Mouse (Mus musculus) heart, embryonic 11.5 days (tissue): Measurements from ENCODE around the gene Tex45. TPM values are rescaled to one million over a fixed set of nuclear protein-coding genes. Genes with fewer than 3 reads are reported as not detected.
A peak's percentile ranks its signal among the peaks of the same experiment; 100 is the strongest.

Experiments
- ATAC-seq: fragments of 200-750 bp; cut with Nextera tagmentation; replicated peaks from 2 replicates; pipeline ENCODE4 v1.8.0; 2017; ENCODE audit warnings: moderate library complexity; ENCODE audit not compliant: insufficient number of reproducible peaks, low FRiP score, low TSS enrichment
- H3K27ac ChIP-seq: fragments of 300-500 bp; sonication (generic); 2 replicates; pipeline ENCODE4 v1.5.1; 2014; ENCODE audit warnings: mild to moderate bottlenecking, low read depth, low read length
- H3K27me3 ChIP-seq: fragments of 300-500 bp; sonication (generic); 2 replicates; pipeline ENCODE4 v1.6.1; 2014; ENCODE audit warnings: mild to moderate bottlenecking, low read length, mixed read lengths; ENCODE audit not compliant: control insufficient read depth, insufficient read depth
- H3K36me3 ChIP-seq: fragments of 300-500 bp; sonication (generic); 2 replicates; pipeline ENCODE4 v1.6.1; 2014; ENCODE audit warnings: mild to moderate bottlenecking, low read length, moderate library complexity, mixed read lengths; ENCODE audit not compliant: control insufficient read depth, insufficient read depth
- H3K4me1 ChIP-seq: fragments of 300-500 bp; sonication (generic); 2 replicates; pipeline ENCODE4 v1.6.1; 2014; ENCODE audit warnings: low read length; ENCODE audit not compliant: control insufficient read depth, insufficient read depth
- H3K4me2 ChIP-seq: fragments of 300-500 bp; sonication (generic); 2 replicates; pipeline ENCODE4 v1.6.1; 2014; ENCODE audit warnings: mild to moderate bottlenecking, moderate library complexity
- H3K4me3 ChIP-seq: fragments of 300-500 bp; sonication (generic); 2 replicates; pipeline ENCODE4 v1.5.1; 2014; ENCODE audit warnings: low read depth, low read length
- H3K9ac ChIP-seq: fragments of 300-500 bp; sonication (generic); 2 replicates; pipeline ENCODE4 v1.6.1; 2014; ENCODE audit warnings: mild to moderate bottlenecking, low read depth, low read length, moderate library complexity
- H3K9me3 ChIP-seq: fragments of 300-500 bp; sonication (generic); replicated peaks from 2 replicates; pipeline ENCODE4 v1.6.1; 2016; ENCODE audit warnings: low read length; ENCODE audit not compliant: control insufficient read depth
- WGBS: fragments of 180-500 bp; shearing (Covaris S2); extraction: QIAGEN DNeasy Blood & Tissue Kit; methylation state at CpG from one replicate; pipeline ENCODE4 v1.1.7; 2014; ENCODE audit not compliant: insufficient replicate concordance; 5-methylcytosine and 5-hydroxymethylcytosine counted together
- polyA plus RNA-seq: library from polyadenylated mRNA; unstranded; fragments of >200 nt; fragmentation: Nextera tagmentation; extraction: Ambion mirVana; gene quantifications from 2 replicates; pipeline ENCODE4 v1.2.1, GENCODE M21; 2014

Tex45 gene
- polyA plus RNA-seq, 1 experiment from 2014 or later: not detected

DNA sequence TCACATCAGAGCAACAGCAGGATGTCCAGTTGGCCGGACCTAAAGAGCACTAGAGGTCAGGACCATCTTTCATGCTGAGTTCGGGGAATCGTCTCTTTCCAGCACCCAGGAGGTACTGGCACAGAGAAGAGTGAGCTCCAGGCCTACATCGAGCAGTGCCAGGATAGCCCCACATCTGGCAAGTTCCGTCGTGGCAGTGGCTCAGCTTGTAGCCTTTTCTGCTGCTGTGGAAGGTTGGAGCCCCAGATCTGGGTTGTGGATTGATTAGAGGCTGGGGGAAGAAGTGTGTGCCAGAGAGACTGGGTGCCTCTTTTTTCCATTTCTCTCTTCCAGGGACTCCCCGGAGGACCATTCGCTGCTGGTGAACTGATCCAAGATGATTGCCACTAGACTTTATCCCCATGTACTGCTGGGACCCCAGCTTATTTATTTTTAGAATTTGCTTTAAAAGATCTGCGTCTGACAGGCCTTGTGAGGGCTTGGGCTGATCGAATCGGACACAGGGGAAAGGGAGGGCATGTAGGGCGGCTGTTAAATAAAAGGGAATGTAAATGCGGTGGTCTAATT is 44.1 kb downstream of the Tex45 start:
- Histone ChIP-seq H3K36me3 (peaks cover 14% of the 10 kb centered on the region), H3K9me3 (no peaks in the 10 kb centered on the region), H3K4me2 (peak overlapping the region; percentile 98), H3K27ac (no peak overlapping the region), H3K27me3 (no peaks in the 10 kb centered on the region), H3K4me3 (peak overlapping the region; percentile 69), H3K9ac (peak overlapping the region; percentile 74), H3K4me1 (0 out of 2 replicates have a peak, but pooled peaks cover 2% of the 10 kb centered on the region)
- 34% methylated on average over 13 of the region's 13 CpGs for WGBS
- ATAC-seq: no peak

DNA sequence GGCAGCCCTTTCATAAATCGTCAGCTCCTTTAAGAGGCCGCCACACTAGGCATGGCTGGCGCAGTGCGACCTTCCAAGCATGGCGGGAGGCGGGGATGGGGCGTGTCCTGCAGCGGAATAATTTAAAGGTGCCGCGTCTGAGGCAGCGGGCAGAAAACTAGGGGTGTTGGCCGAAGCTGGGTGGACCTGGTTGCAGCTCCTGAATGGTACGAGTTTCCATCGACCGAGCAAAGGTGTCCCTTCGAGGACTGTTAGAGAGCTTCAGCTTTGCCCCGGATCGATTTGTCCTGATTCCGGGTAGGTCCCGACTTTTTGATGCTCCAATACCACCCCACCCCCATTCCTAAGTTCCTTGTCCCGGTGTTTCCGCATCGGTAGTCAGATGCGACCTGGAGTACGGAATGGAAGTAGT is 44.6 kb downstream of the Tex45 start, which contains the start of gene Pnpla6:
Pnpla6 (plus strand) TSS at position 125 of the 412 bp plus-strand sequence.
- Histone ChIP-seq H3K36me3 (peaks cover 12% of the 10 kb centered on the region), H3K4me1 (0 out of 2 replicates have a peak, but pooled peaks cover 2% of the 10 kb centered on the region), H3K27me3 (no peaks in the 10 kb centered on the region), H3K4me3 (peak within 1 kb of the TSS; percentile 69), H3K9me3 (no peaks in the 10 kb centered on the region), H3K9ac (peak within 1 kb of the TSS; percentile 74), H3K27ac (peak within 1 kb of the TSS; percentile 60), H3K4me2 (peak within 1 kb of the TSS; percentile 98)
- under 1% methylated on average over 25 of the region's 25 CpGs for WGBS
- peak; percentile 77 for ATAC-seq

DNA sequence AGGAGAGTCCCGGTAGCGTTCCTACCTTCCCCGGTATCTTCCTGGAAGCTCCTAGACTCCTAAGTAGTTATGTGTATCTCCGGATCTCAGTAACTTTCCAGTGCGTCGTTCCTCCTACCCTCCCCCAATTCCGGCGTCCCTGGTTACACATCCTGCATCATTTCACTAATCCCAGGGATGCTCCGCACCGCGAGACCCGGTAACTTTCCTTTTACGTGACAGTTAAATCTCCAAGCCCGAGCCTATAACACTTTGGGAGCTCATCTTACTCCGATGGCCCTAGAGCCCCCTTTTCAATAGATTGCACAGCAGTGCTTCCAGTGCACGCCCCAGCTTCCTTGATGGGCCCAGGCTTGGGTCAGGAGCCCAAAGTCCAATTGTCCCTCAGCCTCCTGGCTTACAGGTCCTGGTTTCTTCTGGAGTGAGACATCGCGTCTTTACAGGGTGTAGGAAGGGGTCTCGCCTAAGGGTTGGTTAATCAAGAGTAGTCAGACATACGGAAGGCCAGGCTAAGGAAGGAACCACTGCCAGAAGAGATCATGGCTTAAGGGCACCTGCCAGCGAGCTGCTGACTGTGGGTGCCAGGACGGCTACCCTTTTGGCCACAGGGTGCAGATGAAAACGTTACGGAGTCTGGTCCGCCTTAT is 45.2 kb downstream of the Tex45 start:
- peaks cover 10% of the 10 kb centered on the region for H3K36me3 ChIP-seq
- H3K9me3 ChIP-seq: no peaks in the 10 kb centered on the region
- H3K4me1 ChIP-seq: 0 out of 2 replicates have a peak, but pooled peaks cover 2% of the 10 kb centered on the region
- H3K27me3 ChIP-seq: no peaks in the 10 kb centered on the region
- H3K27ac ChIP-seq: peak overlapping the region; percentile 60
- ATAC-seq: peak; percentile 33; the same call in 1 of the 2 replicates
- peak overlapping the region; percentile 69 for H3K4me3 ChIP-seq
- H3K9ac ChIP-seq: peak overlapping the region; percentile 74
- peak overlapping the region; percentile 98 for H3K4me2 ChIP-seq
- under 1% methylated on average over 25 of the region's 25 CpGs for WGBS

DNA sequence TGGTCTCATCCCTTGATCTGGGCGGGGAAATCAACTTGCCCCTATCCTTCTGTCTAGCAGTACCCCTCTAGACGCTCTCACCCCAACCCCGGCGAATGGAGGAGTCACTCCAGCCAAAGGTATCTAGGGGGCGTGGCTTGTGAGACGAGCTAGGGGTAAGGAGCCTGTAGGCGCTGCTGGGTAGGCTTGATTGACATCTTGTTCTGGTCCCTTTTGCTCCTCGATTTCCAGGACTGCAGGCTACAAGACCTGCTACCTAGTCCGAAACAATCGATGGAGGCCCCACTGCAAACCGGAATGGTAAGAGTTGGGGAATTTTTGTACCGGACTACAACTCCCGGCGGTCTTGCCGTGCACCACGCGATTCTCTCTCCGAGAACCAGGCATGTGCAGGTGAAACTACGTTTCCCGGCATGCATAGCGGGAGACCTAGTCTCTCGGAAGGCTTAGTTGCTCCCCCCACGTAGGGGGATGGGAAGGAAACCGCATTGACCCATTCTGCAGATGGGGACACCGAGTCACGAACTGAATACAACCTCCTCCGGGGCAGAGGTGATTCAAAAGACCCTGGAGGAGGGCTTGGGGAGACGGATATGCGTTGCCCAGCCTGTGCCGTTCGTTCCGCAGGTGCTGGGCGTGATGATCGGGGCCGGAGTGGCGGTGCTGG is 45.9 kb downstream of the Tex45 start:
- peak overlapping the region; percentile 69 for H3K4me3 ChIP-seq
- peak overlapping the region; percentile 60; the same call in 1 of the 2 replicates for H3K27ac ChIP-seq
- 0 out of 2 replicates have a peak, but pooled peaks cover 2% of the 10 kb centered on the region for H3K4me1 ChIP-seq
- peak overlapping the region; percentile 74 for H3K9ac ChIP-seq
- under 1% methylated on average over 36 of the region's 36 CpGs for WGBS
- peaks cover 7% of the 10 kb centered on the region for H3K36me3 ChIP-seq
- peak overlapping the region; percentile 98 for H3K4me2 ChIP-seq
- peak; percentile 86 for ATAC-seq
- H3K27me3 ChIP-seq: no peaks in the 10 kb centered on the region
- no peaks in the 10 kb centered on the region for H3K9me3 ChIP-seq

DNA sequence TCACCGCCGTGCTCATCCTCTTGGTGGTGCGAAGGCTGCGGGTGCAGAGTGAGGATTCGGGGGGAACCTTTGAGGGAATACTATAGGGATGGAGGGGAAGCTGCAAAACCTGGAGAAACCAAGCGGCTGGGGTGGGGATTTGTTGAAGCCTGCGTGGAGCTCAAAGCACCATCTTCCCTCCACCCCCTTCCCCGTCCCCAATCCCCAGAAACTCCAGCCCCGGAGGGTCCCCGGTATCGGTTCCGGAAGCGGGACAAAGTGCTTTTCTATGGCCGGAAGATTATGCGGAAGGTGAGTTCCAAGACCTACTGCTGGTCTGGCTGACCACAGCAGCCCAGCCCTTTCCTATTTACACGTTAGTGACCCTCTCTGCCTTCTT is 46.4 kb downstream of the Tex45 start:
- H3K9me3 ChIP-seq: no peaks in the 10 kb centered on the region
- H3K36me3 ChIP-seq: peaks cover 4% of the 10 kb centered on the region
- H3K4me2 ChIP-seq: peak overlapping the region; percentile 98
- WGBS: 5% methylated on average over 16 of the region's 16 CpGs
- H3K9ac ChIP-seq: peak overlapping the region; percentile 74
- no peak; the same call in 1 of the 2 replicates for ATAC-seq
- H3K4me3 ChIP-seq: peak overlapping the region; percentile 69
- H3K4me1 ChIP-seq: 0 out of 2 replicates have a peak, but pooled peaks cover 2% of the 10 kb centered on the region
- peak overlapping the region; percentile 41; the same call in 1 of the 2 replicates for H3K27ac ChIP-seq
- H3K27me3 ChIP-seq: no peaks in the 10 kb centered on the region

DNA sequence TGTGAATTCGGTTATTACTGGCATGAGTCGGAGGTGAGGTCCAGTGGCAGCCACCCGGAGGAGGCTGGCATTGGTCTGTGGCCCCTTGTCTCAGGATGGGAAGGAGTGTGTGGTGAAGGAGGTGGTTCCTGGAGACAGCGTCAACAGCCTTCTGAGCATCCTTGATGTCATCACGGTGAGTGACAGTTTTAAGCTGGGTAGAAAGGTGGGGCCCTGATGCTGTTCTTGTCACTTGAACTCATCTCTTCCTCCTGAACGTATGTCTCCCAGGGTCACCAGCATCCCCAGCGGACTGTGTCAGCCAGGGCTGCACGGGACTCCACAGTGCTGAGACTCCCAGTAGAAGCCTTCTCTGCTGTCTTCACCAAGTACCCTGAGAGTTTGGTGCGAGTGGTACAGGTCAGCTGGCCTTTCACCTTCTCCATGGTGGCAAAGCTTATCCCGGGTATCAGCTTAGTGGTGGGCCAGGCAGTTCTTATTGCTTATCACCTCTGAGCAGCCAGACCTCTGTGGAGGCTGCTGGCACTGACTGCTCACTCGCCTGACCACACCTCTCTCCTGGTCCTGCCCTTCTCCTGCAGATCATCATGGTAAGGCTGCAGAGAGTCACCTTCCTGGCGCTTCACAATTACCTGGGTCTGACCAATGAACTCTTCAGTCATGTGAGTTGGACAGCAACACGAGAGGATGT is 51.5 kb downstream of the Tex45 start:
- Histone ChIP-seq H3K4me2 (no peak overlapping the region), H3K4me3 (no peak overlapping the region), H3K27ac (no peak overlapping the region), H3K36me3 (peaks cover 4% of the 10 kb centered on the region; the same call in 1 of the 2 replicates), H3K27me3 (no peaks in the 10 kb centered on the region), H3K9me3 (no peaks in the 10 kb centered on the region), H3K4me1 (no peaks in the 10 kb centered on the region), H3K9ac (no peak overlapping the region)
- 82% methylated on average over 13 of the region's 13 CpGs for WGBS
- no peak; the same call in 1 of the 2 replicates for ATAC-seq

DNA sequence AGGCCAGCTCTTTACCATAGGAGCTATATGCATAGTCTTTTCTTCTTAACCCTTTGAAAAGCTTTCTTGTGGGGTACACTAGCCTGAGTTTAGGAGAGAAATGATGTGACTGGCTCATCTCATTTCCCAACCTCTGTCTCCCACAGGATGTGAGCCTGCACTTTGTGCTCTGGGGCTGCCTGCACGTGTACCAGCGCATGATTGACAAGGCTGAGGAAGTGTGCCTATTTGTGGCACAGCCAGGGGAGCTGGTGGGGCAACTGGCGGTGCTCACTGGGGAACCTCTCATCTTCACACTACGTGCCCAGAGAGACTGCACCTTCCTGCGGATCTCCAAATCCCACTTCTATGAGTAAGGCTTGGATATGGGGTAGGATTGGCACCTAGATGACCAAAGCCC is 60.2 kb downstream of the Tex45 start:
- Histone ChIP-seq H3K36me3 (peaks cover 16% of the 10 kb centered on the region), H3K27ac (no peak overlapping the region), H3K9me3 (no peaks in the 10 kb centered on the region), H3K4me2 (no peak overlapping the region), H3K4me3 (no peak overlapping the region), H3K27me3 (no peaks in the 10 kb centered on the region), H3K9ac (no peak overlapping the region), H3K4me1 (no peaks in the 10 kb centered on the region)
- no peak for ATAC-seq
- WGBS: 74% methylated on average over 5 of the region's 5 CpGs

DNA sequence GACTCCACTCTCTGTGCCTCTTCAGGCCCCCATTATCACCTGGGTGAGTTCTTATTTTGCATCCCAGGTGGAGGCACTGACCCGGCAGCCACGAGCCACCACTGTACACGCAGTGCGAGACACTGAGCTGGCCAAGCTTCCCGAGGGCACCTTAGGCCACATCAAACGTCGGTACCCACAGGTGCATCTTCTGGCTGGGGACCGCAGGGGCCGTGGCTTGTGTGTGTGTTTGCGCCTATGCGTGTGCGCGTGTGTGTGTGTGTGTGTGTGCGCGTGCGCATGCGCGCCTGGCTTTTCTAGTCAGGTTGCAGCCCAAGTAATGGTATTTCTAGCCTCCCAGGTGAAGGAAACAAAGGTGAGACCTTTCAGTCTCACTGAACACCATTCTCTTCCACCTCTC is 61.3 kb downstream of the Tex45 start:
- WGBS: 89% methylated on average over 18 of the region's 18 CpGs
- Histone ChIP-seq H3K36me3 (peaks cover 12% of the 10 kb centered on the region), H3K27me3 (no peaks in the 10 kb centered on the region), H3K4me3 (no peak overlapping the region), H3K9ac (no peak overlapping the region), H3K9me3 (no peaks in the 10 kb centered on the region), H3K27ac (no peak overlapping the region), H3K4me2 (no peak overlapping the region), H3K4me1 (no peaks in the 10 kb centered on the region)
- ATAC-seq: no peak
